Mouse (Mus musculus) hematopoietic stem cell, adult 5-6 weeks (primary cell): ENCODE results near the gene Mrps9. TPM values are rescaled to one million over a fixed set of nuclear protein-coding genes. Genes with fewer than 3 reads are reported as not detected.
A peak's percentile ranks its signal among the peaks of the same experiment; 100 is the strongest.

Experiments
- ATAC-seq, 2 experiments: fragments of 125-278 bp in 1 of 2; replicated peaks in 1 of 2; 2 replicates each; pipeline ENCODE4 v1.8.0; 2016 to 2017; ENCODE audit warnings: inconsistent platforms in 2 of 2, mild to moderate bottlenecking in 2 of 2, moderate number of reproducible peaks in 2 of 2, low read depth in 1 of 2, moderate TSS enrichment in 1 of 2; ENCODE audit not compliant: low FRiP score in 2 of 2, poor library complexity in 2 of 2, severe bottlenecking in 2 of 2, insufficient read depth in 1 of 2, low TSS enrichment in 1 of 2
- total RNA-seq: library from RNA; stranded (forward); fragments of 172-1452, 232-1000 nt; gene quantifications from 2 replicates; pipeline ENCODE4 v1.2.3, GENCODE M21; 2017

Gene Mrps9
- total RNA-seq, 1 experiment from 2014 or later: 93.0 TPM

DNA sequence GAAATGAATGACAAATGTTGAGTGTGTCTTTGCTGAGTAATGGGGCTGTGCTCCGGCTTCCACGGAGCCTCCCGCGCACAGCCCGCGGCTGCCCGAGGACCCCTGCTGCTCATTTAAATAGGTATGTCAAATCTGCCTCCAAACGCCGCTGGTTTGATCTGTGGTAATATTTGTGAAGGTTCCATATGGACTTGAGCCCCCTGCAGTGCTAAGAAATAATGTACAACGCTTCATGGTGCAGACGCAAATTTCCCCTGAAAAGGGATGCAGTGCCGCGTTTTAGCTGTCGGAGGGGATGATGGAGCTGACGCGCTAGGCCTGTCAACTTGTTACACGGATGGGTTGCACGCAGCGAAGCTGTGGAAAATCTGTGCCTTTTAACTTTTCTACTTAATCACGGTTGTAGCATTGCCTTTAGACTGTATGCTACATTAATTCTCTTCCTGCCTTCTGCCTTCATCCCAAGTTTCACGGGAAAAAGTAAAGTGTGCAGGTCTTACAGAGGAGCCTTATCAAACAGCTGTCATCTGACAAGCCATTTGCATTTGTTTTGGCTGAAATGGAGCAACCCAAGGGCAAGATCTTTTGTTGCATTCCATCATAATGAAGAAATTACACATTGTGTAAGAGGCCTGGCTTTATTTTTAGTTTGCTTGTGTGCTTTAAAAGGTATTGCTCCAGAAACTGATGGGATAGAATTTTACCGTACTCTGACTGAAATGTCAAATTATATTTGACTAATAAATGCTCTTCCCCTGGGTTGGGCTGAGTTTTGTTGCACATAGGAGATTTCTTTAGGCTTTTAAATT, 37.7 kb downstream of the Mrps9 start:
- ATAC-seq: no peak

DNA sequence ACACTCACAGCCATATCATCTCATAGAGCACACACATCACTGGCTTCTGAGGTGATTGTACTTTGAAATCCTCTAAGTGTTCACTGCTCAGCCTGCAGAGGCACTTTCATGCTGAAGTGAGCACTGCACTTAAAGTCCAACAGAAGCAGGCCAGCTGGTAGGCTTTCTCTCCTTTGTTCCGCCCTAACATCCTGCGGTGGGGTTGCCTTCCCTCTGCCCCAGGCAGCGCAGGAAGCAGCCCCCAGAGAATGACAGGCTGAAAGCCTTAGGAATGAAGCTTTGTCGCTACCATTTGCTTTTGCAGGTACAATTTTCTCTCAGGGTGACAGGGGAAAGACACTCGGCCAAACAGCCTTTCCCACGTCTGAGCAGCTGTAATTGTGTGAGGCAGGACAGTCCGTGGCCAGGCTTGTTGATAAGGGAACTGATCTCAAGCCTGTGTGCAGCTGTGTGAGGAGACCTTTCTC, 38.4 kb downstream of the Mrps9 start:
- ATAC-seq: no peak

DNA sequence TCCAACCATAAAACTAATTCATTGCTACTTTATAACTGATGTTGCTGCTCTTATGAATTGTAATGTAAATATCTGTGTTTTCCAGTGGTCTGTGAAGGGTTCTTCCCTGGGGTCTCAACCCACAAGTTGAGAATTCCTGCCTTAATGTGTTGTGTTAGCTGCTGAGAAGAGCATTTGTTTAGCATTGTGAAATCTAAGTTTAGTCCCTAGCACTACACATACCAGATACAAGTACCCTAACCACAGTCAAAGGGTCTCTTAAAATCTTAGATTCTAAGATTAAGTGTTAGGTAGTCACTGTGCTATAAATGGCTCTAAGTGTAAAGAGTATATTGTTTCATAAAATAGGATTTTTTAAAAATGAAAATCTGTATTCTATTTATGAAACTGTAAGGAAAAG, 43.7 kb downstream of the Mrps9 start:
- no peak for ATAC-seq

DNA sequence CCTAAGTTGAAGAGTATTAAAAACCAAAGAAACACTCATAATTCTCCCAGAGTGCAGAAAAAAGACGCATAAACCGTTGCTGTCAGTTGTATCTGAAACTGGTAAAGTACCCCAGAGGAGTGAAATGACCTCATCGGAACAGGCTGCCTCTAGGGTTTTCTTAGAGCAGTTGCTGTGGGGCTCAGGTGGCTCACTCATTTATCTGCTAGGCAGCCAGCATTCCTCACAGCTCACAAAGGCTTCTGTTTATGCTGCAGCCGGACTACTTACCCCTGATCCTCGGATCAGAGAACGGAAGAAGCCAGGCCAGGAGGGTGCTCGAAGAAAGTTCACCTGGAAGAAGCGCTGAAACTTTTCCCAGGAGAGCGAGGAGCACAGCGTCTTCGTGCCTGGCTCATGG, 54.1 kb downstream of the Mrps9 start:
- ATAC-seq: no peak

GRCm38 (mm10) chr1:42906696-42907095, 55.7 kb downstream of the Mrps9 start:
- ATAC-seq: no peak

GRCm38 (mm10) chr1:42907153-42907552, 56.1 kb downstream of the Mrps9 start:
- ATAC-seq: no peak

DNA sequence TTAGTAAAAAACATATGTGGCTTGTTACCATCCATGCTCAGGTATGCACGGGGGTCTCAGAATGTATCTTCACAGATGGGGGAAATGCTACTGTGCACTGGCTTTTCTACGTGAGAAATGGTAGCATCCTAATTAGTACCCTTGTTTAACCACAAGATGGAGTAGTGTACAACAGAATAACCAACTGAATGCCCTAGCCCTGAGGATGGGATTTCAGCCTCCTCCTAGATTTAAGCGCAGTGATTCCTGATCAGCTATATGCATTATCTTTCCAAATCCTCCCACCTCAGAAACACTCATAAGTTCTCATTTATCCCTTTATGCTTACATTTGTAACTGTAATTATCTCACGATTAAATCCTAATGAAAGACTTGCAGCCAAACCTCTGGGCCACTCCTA, 64.0 kb downstream of the Mrps9 start:
- peak; percentile 78 to 80; a peak in 3 of 4 replicates for ATAC-seq

GRCm38 (mm10) chr1:42916719-42917118, 65.7 kb downstream of the Mrps9 start:
- peak; percentile 46 to 52; a peak in 1 of 4 replicates for ATAC-seq

DNA sequence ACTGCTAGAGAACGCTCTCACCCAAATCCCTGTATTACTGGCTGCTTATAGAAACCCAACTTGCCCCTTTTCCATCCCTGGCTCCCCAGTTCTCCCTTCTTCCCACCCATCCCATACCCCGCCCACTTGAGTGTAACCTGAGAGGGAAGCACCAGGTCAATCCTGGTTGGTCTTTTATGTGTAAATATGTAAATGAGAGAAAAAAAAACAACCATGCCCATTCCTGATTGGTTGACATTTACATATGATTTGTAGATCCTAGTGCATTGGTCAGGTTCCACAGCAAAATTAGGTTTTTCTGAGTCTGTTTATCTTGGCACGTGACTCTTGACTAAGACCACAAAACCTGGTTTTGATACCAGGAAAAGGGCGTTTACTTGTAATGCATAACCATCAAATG, 66.9 kb downstream of the Mrps9 start:
- ATAC-seq: no peak

GRCm38 (mm10) chr1:42923924-42924323, 72.9 kb downstream of the Mrps9 start:
- no peak for ATAC-seq

- ATAC-seq: no peak
Observed at GRCm38 (mm10) chr1:42933613-42934012, 82.6 kb downstream of the Mrps9 start.

DNA sequence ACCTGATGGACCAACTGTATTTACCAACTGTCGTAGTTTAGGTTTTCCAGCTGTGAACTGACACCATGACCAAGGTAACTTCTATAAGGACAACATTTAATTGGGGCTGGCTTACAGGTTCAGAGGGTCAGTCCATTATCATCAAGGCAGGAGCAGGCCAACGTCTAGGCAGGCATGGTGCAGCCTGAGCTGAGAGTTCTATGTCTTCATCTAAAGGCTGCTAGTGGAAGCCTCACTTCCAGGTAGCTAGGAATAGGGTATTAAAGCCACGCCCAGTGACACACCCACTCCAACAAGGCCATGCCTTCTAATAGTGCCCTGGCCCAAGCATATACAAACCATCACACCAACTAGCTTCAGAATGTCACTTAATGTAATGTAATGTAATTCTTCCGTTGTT, 97.5 kb downstream of the Mrps9 start:
- no peak for ATAC-seq

- peak; percentile 61 to 72 for ATAC-seq
Observed at GRCm38 (mm10) chr1:42952734-42953481, 101.9 kb downstream of the Mrps9 start, which contains the start of gene Gpr45. TSS of gene Gpr45 (plus strand) at chr1:42952872.

GRCm38 (mm10) chr1:42953482-42953822, 102.4 kb downstream of the Mrps9 start:
- no peak for ATAC-seq

Other genes starting within 250 kb of the Mrps9 start
- not detected in 2 replicates for gene Pou3f3, start 155.5 kb upstream of the Mrps9 start, total RNA-seq
- 3.4 and 10.0 TPM in 2 replicates for gene Gpr45, start 101.6 kb downstream of the Mrps9 start, total RNA-seq
- 12.6 and 12.7 TPM in 2 replicates for gene Tgfbrap1, start 247.4 kb downstream of the Mrps9 start, total RNA-seq
- gene AI597479, start 247.5 kb downstream of the Mrps9 start, total RNA-seq: 24.2 and 27.1 TPM in 2 replicates